Mouse (Mus musculus) CH12.LX (cell line): ENCODE measurements around the gene Sh2d6. TPM values are rescaled to one million over a fixed set of nuclear protein-coding genes. Genes with fewer than 3 reads are reported as not detected.

Source experiments
- DNase-seq: peaks from one replicate; pipeline ENCODE4 v3.0.0-alpha.2; 2013; ENCODE audit errors: extremely low read depth
- H3K27ac ChIP-seq: 2 replicates; pipeline ENCODE4 v1.5.1; 2012; ENCODE audit warnings: low read depth, mild to moderate bottlenecking, control low read depth, moderate library complexity; ENCODE audit not compliant: insufficient read depth
- H3K27me3 ChIP-seq: replicated peaks from 2 replicates; pipeline ENCODE3; 2012; ENCODE audit warnings: inconsistent platforms
- H3K36me3 ChIP-seq, 2 experiments: replicated peaks in 1 of 2; 2 replicates each; pipeline versions ENCODE3 to v1.6.1; 2012; ENCODE audit warnings: inconsistent platforms in 1 of 2, low read length in 1 of 2, mild to moderate bottlenecking in 1 of 2, mixed read lengths in 1 of 2, moderate library complexity in 1 of 2; ENCODE audit not compliant: control insufficient read depth in 1 of 2, insufficient read depth in 1 of 2
- H3K4me1 ChIP-seq, 2 experiments: 2 replicates each; pipeline ENCODE4 v1.6.1; 2012; ENCODE audit warnings: inconsistent platforms in 1 of 2, moderate library complexity in 1 of 2; ENCODE audit not compliant: insufficient read depth in 2 of 2, control insufficient read depth in 1 of 2
- H3K4me2 ChIP-seq: 2 replicates; pipeline ENCODE4 v1.6.1; 2012; ENCODE audit warnings: low read depth, mild to moderate bottlenecking, control low read depth; ENCODE audit not compliant: poor library complexity, insufficient read depth, severe bottlenecking
- H3K4me3 ChIP-seq, 3 experiments: fragments of 150-350 bp in 1 of 3; sonication (generic) in 1 of 3; replicated peaks in 1 of 3; 2 replicates each; pipeline versions ENCODE3 to v1.5.1; 2011 to 2012; ENCODE audit warnings: low read depth in 2 of 3, low read length in 2 of 3, mild to moderate bottlenecking in 2 of 3, moderate library complexity in 2 of 3, control low read depth in 1 of 3, improper control_type of control experiment in 1 of 3, inconsistent platforms in 1 of 3, mixed read lengths in 1 of 3; ENCODE audit not compliant: poor library complexity in 1 of 3
- H3K79me2 ChIP-seq: replicated peaks from 2 replicates; pipeline ENCODE4 v1.6.1; 2012; ENCODE audit warnings: mild to moderate bottlenecking, moderate library complexity; ENCODE audit not compliant: control insufficient read depth, poor library complexity, insufficient read depth, severe bottlenecking; ENCODE audit errors: extremely low read depth
- H3K9ac ChIP-seq: 2 replicates; pipeline ENCODE4 v1.6.1; 2012; ENCODE audit warnings: low read depth, mild to moderate bottlenecking, control low read depth, moderate library complexity; ENCODE audit not compliant: insufficient read depth
- H3K9me3 ChIP-seq: replicated peaks from 2 replicates; pipeline ENCODE3; 2012; ENCODE audit warnings: low read length, inconsistent platforms, mixed read lengths
- BHLHE40 ChIP-seq: IDR thresholded peaks from 2 replicates; pipeline ENCODE4 v1.6.1; 2011; ENCODE audit warnings: mild to moderate bottlenecking, low read depth, low read length, improper control_type of control experiment
- CHD1 ChIP-seq: IDR thresholded peaks from 2 replicates; pipeline ENCODE4 v1.6.1; 2012; ENCODE audit warnings: low read depth, low read length, improper control_type of control experiment, inconsistent platforms
- CHD2 ChIP-seq: IDR thresholded peaks from 2 replicates; pipeline ENCODE4 v1.6.1; 2011; ENCODE audit warnings: low read length, improper control_type of control experiment
- CTCF ChIP-seq, 2 experiments: IDR thresholded peaks in 1 of 2; conservative IDR thresholded peaks in 1 of 2; 2 replicates each; pipeline ENCODE4 v1.5.1; 2011 to 2012; ENCODE audit warnings: low read depth in 2 of 2, low read length in 2 of 2, improper control_type of control experiment in 1 of 2, inconsistent platforms in 1 of 2, mild to moderate bottlenecking in 1 of 2, moderate library complexity in 1 of 2
- E2F4 ChIP-seq: IDR thresholded peaks from 2 replicates; pipeline ENCODE4 v1.6.1; 2011; ENCODE audit warnings: low read depth, low read length, improper control_type of control experiment; ENCODE audit not compliant: insufficient replicate concordance
- ELF1 ChIP-seq: IDR thresholded peaks from 2 replicates; pipeline ENCODE4 v1.6.1; 2014; ENCODE audit warnings: low read depth, mild to moderate bottlenecking, inconsistent platforms, low read length, improper control_type of control experiment
- EP300 ChIP-seq: IDR thresholded peaks from 2 replicates; pipeline ENCODE4 v1.6.1; 2011; ENCODE audit warnings: low read length, improper control_type of control experiment
- ETS1 ChIP-seq: conservative IDR thresholded peaks from 2 replicates; pipeline ENCODE4 v1.6.1; 2012; ENCODE audit warnings: low read depth, mild to moderate bottlenecking, inconsistent platforms, low read length, improper control_type of control experiment, moderate library complexity
- GABPA ChIP-seq: IDR thresholded peaks from 2 replicates; pipeline ENCODE4 v1.6.1; 2012; ENCODE audit warnings: low read depth, low read length, improper control_type of control experiment, inconsistent platforms; ENCODE audit not compliant: insufficient replicate concordance
- HCFC1 ChIP-seq: IDR thresholded peaks from 2 replicates; pipeline ENCODE4 v1.6.1; 2012; ENCODE audit warnings: low read depth, mild to moderate bottlenecking, inconsistent platforms, low read length, improper control_type of control experiment
- IRF4 ChIP-seq: IDR thresholded peaks from 2 replicates; pipeline ENCODE4 v1.6.1; 2014; ENCODE audit warnings: low read depth, mild to moderate bottlenecking, inconsistent platforms, low read length, improper control_type of control experiment
- JUN ChIP-seq: IDR thresholded peaks from 2 replicates; pipeline ENCODE4 v1.6.1; 2011; ENCODE audit warnings: low read depth, mild to moderate bottlenecking, low read length, improper control_type of control experiment, moderate library complexity; ENCODE audit not compliant: insufficient read depth
- JUND ChIP-seq: conservative IDR thresholded peaks from 2 replicates; pipeline ENCODE4 v1.6.1; 2011; ENCODE audit warnings: low read depth, low read length, improper control_type of control experiment
- KAT2A ChIP-seq: IDR thresholded peaks from 2 replicates; pipeline ENCODE4 v1.6.1; 2012; ENCODE audit warnings: low read length, improper control_type of control experiment, inconsistent platforms; ENCODE audit not compliant: insufficient replicate concordance
- MAFK ChIP-seq: IDR thresholded peaks from 2 replicates; pipeline ENCODE4 v1.6.1; 2011; ENCODE audit warnings: low read length, improper control_type of control experiment; ENCODE audit not compliant: insufficient replicate concordance
- MAX ChIP-seq: IDR thresholded peaks from 2 replicates; pipeline ENCODE4 v1.6.1; 2011; ENCODE audit warnings: low read length, improper control_type of control experiment
- MAZ ChIP-seq: IDR thresholded peaks from 2 replicates; pipeline ENCODE4 v1.6.1; 2012; ENCODE audit warnings: low read depth, mild to moderate bottlenecking, inconsistent platforms, low read length, improper control_type of control experiment, moderate library complexity
- MEF2A ChIP-seq: IDR thresholded peaks from 2 replicates; pipeline ENCODE4 v1.6.1; 2014; ENCODE audit warnings: low read depth, mild to moderate bottlenecking, inconsistent platforms, low read length, improper control_type of control experiment, borderline replicate concordance
- MXI1 ChIP-seq: IDR thresholded peaks from 2 replicates; pipeline ENCODE4 v1.6.1; 2011; ENCODE audit warnings: mild to moderate bottlenecking, low read depth, low read length, improper control_type of control experiment
- MYC ChIP-seq: IDR thresholded peaks from 2 replicates; pipeline ENCODE4 v1.6.1; 2011; ENCODE audit warnings: low read depth, mild to moderate bottlenecking, improper control_type of control experiment, low read length
- NELFE ChIP-seq: IDR thresholded peaks from 2 replicates; pipeline ENCODE4 v1.6.1; 2011; ENCODE audit warnings: low read depth, low read length, improper control_type of control experiment
- NRF1 ChIP-seq: IDR thresholded peaks from 2 replicates; pipeline ENCODE4 v1.6.1; 2014; ENCODE audit warnings: low read depth, mild to moderate bottlenecking, inconsistent platforms, low read length, improper control_type of control experiment, moderate library complexity
- PAX5 ChIP-seq: IDR thresholded peaks from 2 replicates; pipeline ENCODE4 v1.6.1; 2012; ENCODE audit warnings: low read length, inconsistent platforms, mixed read lengths
- POLR2A ChIP-seq: IDR thresholded peaks from 2 replicates; pipeline ENCODE4 v1.6.1; 2011; ENCODE audit warnings: low read depth, mild to moderate bottlenecking, improper control_type of control experiment, low read length
- POLR2AphosphoS2 ChIP-seq: IDR thresholded peaks from 2 replicates; pipeline ENCODE4 v1.6.1; 2011; ENCODE audit warnings: low read depth, low read length, improper control_type of control experiment
- RAD21 ChIP-seq: IDR thresholded peaks from 2 replicates; pipeline ENCODE4 v1.6.1; 2011; ENCODE audit warnings: low read depth, mild to moderate bottlenecking, low read length, improper control_type of control experiment, moderate library complexity
- RCOR1 ChIP-seq: conservative IDR thresholded peaks from 2 replicates; pipeline ENCODE4 v1.6.1; 2012; ENCODE audit warnings: low read depth, mild to moderate bottlenecking, inconsistent platforms, low read length, improper control_type of control experiment
- SIN3A ChIP-seq: IDR thresholded peaks from 2 replicates; pipeline ENCODE4 v1.6.1; 2012; ENCODE audit warnings: low read length, improper control_type of control experiment, inconsistent platforms
- SMC3 ChIP-seq: IDR thresholded peaks from 2 replicates; pipeline ENCODE4 v1.6.1; 2011; ENCODE audit warnings: low read depth, low read length, improper control_type of control experiment
- TBP ChIP-seq: conservative IDR thresholded peaks from 2 replicates; pipeline ENCODE4 v1.6.1; 2011; ENCODE audit warnings: low read depth, low read length, improper control_type of control experiment
- TCF12 ChIP-seq: IDR thresholded peaks from 2 replicates; pipeline ENCODE4 v1.6.1; 2014; ENCODE audit warnings: low read depth, mild to moderate bottlenecking, inconsistent platforms, low read length, improper control_type of control experiment
- UBTF ChIP-seq: IDR thresholded peaks from 2 replicates; pipeline ENCODE4 v1.6.1; 2012; ENCODE audit warnings: low read depth, mild to moderate bottlenecking, inconsistent platforms, low read length, improper control_type of control experiment, moderate library complexity
- USF1 ChIP-seq: IDR thresholded peaks from 2 replicates; pipeline ENCODE4 v1.6.1; 2014; ENCODE audit warnings: low read depth, mild to moderate bottlenecking, inconsistent platforms, low read length, improper control_type of control experiment
- USF2 ChIP-seq: conservative IDR thresholded peaks from 2 replicates; pipeline ENCODE4 v1.6.1; 2011; ENCODE audit warnings: low read depth, low read length, improper control_type of control experiment
- ZC3H11A ChIP-seq: IDR thresholded peaks from 2 replicates; pipeline ENCODE4 v1.6.1; 2012; ENCODE audit warnings: low read depth, mild to moderate bottlenecking, inconsistent platforms, low read length, improper control_type of control experiment
- ZKSCAN1 ChIP-seq: IDR thresholded peaks from 2 replicates; pipeline ENCODE4 v1.6.1; 2012; ENCODE audit warnings: low read depth, inconsistent platforms, low read length, improper control_type of control experiment, borderline replicate concordance
- ZMIZ1 ChIP-seq: IDR thresholded peaks from 2 replicates; pipeline ENCODE4 v1.6.1; 2012; ENCODE audit warnings: low read depth, mild to moderate bottlenecking, inconsistent platforms, low read length, improper control_type of control experiment
- ZNF384 ChIP-seq: IDR thresholded peaks from 2 replicates; pipeline ENCODE4 v1.6.1; 2012; ENCODE audit warnings: low read depth, low read length, improper control_type of control experiment, inconsistent platforms
- dilution Hi-C: fragments of 300-500 bp; cut with MboI; formaldehyde crosslinking; loops from 2 replicates; pipeline ENCODE4 v1.14.3; 2020; ENCODE audit warnings: low sequenced_read_pairs; ENCODE audit not compliant: extremely low pct_unique_long_range_greater_than_20kb, extremely low pct_ligation_motif_present
- in situ Hi-C: fragments of 300-500 bp; cut with MboI; formaldehyde crosslinking; loops from 3 replicates; pipeline ENCODE4 v1.14.3; 2019; ENCODE audit warnings: low sequenced_read_pairs, low pct_ligation_motif_present, low pct_unique_long_range_greater_than_20kb, mixed read lengths
- polyA plus RNA-seq: library from polyadenylated mRNA; unstranded; fragments of >175 nt; gene quantifications from 2 replicates; pipeline ENCODE4 v1.2.1, GENCODE M21; 2012; ENCODE audit warnings: low read depth; ENCODE audit not compliant: insufficient read length
- total RNA-seq, 2 experiments: library from RNA; depleted of rRNA; stranded (reverse); fragments of 300-350 nt in 1 of 2; fragments of >200 nt in 1 of 2; gene quantifications; 2 replicates each; pipeline ENCODE4 v1.2.3; 2012 to 2014

The Sh2d6 gene
- total and polyA plus RNA-seq, 3 experiments: 0.78 to 4.9 (median 1.7) TPM

GRCm38 (mm10) chr6:72522288-72522687 is 781 bp upstream of the Sh2d6 start:
- in situ Hi-C loops: no loop called here

GRCm38 (mm10) chr6:72520904-72521303 is 603 bp downstream of the Sh2d6 start:
- Histone ChIP-seq H3K27me3 (no peaks in the 10 kb centered on the region), H3K79me2 (no peaks in the 10 kb centered on the region), H3K4me3 (no peak overlapping the region), H3K27ac (no peak overlapping the region), H3K4me1 (peaks cover 35 to 68% of the 10 kb centered on the region in 2 experiments), H3K9ac (no peak overlapping the region), H3K36me3 (peaks cover 0 to 10% of the 10 kb centered on the region in 2 experiments), H3K4me2 (no peak overlapping the region), H3K9me3 (no peaks in the 10 kb centered on the region)
- in situ Hi-C loops (no loop called here), dilution Hi-C loops (no loop called here)
- no peak for DNase-seq
- TF ChIP-seq UBTF (no peak), CHD2 (no peak), HCFC1 (no peak), MAX (no peak), JUN (no peak), MAZ (no peak), NRF1 (no peak), CTCF (conservative IDR thresholded peaks at IDR 0.05 in 1 of 2, IDR thresholded peaks at IDR 0.05 in 1 of 2; ENCODE audit: low read depth in 2 of 2, low read length in 2 of 2) (no peak), MAFK (no peak), MEF2A (no peak), ZKSCAN1 (no peak), SIN3A (no peak), USF1 (no peak), CHD1 (no peak), ETS1 (no peak), MYC (no peak), MXI1 (no peak), IRF4 (no peak), PAX5 (no peak)

More at GRCm38 (mm10) chr6:72522288-72522687, 781 bp upstream of the Sh2d6 start:
- Histone ChIP-seq H3K4me3 (peak overlapping the region in 1 of 3 experiments; percentile 22), H3K4me1 (peaks cover 35 to 64% of the 10 kb centered on the region in 2 experiments), H3K4me2 (peak overlapping the region; percentile 70), H3K27me3 (no peaks in the 10 kb centered on the region), H3K27ac (peak overlapping the region; percentile 42; the same call in 1 of the 2 replicates), H3K9me3 (no peaks in the 10 kb centered on the region), H3K79me2 (no peaks in the 10 kb centered on the region), H3K9ac (peak overlapping the region; percentile 27; the same call in 1 of the 2 replicates), H3K36me3 (peaks cover 0 to 9% of the 10 kb centered on the region in 2 experiments)
- dilution Hi-C loops: no loop called here
- DNase-seq: peak; percentile 69
- TF ChIP-seq MAFK (no peak), EP300 (peak; percentile 68), MAZ (0 out of 2 replicates have a peak, but pooled peaks have one; percentile 30), E2F4 (no peak), NRF1 (no peak), CHD1 (no peak), TCF12 (peak; percentile 41; the same call in 1 of the 2 replicates), PAX5 (no peak), NELFE (no peak), CHD2 (no peak), ZNF384 (no peak), HCFC1 (no peak), ELF1 (no peak), GABPA (no peak), SMC3 (no peak), JUN (peak; percentile 2; the same call in 1 of the 2 replicates), POLR2AphosphoS2 (no peak), RCOR1 (no peak), MEF2A (peak; percentile 94), IRF4 (peak; percentile 76), ZKSCAN1 (no peak), BHLHE40 (peak; percentile 68), TBP (no peak), USF2 (no peak), RAD21 (no peak), KAT2A (no peak), POLR2A (no peak), JUND (0 out of 2 replicates have a peak, but pooled peaks have one; percentile 25), USF1 (no peak), ZMIZ1 (no peak), MXI1 (no peak), ZC3H11A (no peak), MAX (peak; percentile 67), MYC (peak; percentile 72; the same call in 1 of the 2 replicates), UBTF (no peak), CTCF (conservative IDR thresholded peaks at IDR 0.05 in 1 of 2, IDR thresholded peaks at IDR 0.05 in 1 of 2; ENCODE audit: low read depth in 2 of 2, low read length in 2 of 2) (no peak), ETS1 (peak; percentile 61), SIN3A (no peak)
